Mouse (Mus musculus): Measurements from ENCODE around the gene Celsr1. TPM values are rescaled to one million over a fixed set of nuclear protein-coding genes. Genes with fewer than 3 reads are reported as not detected.

The Celsr1 gene
- polyA plus RNA-seq, 1 experiment from 2014 or later = 3.4 TPM

- Histone ChIP-seq H3K36me3 (no peaks in the 10 kb centered on the region), H3K4me3 (no peak overlapping the region), H3K4me1 (peaks cover 43% of the 10 kb centered on the region), H3K27ac (replicated peaks) (no peak overlapping the region), H3K9me3 (replicated peaks) (no peaks in the 10 kb centered on the region), H3K27me3 (ENCODE audit: low read depth, poor library complexity, severe bottlenecking) (no peaks in the 10 kb centered on the region)
- no peak for DNase-seq (ENCODE audit: low spot score)
- 93% methylated on average over 16 of the region's 16 CpGs for WGBS
Observed at GRCm38 (mm10) chr15:86074171-86074937, 40.8 kb upstream of the Celsr1 start.

DNA sequence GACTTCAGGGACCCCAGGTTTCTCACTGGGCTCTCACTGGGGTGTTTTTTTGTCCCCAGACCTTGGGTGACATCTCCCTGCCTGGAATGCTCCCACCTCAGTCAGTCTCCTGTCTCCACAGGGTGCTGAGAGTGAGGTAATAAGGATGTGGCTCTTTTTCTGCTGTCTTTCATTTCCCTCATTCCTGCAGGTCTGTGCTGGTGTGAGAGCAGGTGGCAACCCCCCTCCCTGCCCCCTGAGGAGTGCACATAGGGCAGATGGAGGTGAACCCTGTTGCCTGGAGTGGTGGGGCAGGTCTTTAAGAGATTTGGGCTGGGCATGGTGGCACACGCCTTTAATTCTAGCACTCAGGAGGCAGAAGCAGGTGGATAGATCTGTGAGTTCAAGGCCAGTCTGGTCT lies 37.6 kb upstream of the Celsr1 start:
- H3K27me3 ChIP-seq (ENCODE audit: low read depth, poor library complexity, severe bottlenecking) = no peaks in the 10 kb centered on the region
- no peak overlapping the region for H3K4me3 ChIP-seq
- peaks cover 49% of the 10 kb centered on the region for H3K4me1 ChIP-seq
- DNase-seq (ENCODE audit: low spot score) = no peak
- H3K9me3 ChIP-seq (replicated peaks) = no peaks in the 10 kb centered on the region
- 79% methylated on average over 1 of the region's 1 CpGs for WGBS
- H3K36me3 ChIP-seq = no peaks in the 10 kb centered on the region
- no peak overlapping the region for H3K27ac ChIP-seq (replicated peaks)

DNA sequence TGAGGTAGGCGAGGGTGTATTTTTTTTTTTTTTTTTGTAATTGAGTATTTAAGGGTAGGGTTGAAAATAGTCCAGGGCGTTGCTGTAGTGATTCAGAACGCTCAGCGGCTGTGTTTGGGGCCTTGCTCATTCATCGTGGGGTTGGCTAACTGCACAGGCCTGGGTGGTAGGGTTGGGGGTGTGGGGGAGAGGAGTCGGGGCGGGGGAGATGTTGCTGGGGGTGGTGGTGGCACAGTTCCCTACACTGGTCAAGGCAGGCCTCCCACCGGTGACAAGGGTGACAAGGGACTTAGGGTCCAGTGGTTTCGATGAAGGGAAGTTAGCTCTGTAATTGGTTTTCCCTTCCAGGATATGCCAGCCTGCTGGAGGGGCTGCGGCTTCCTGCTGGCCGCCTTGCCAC lies 36.8 kb upstream of the Celsr1 start:
- no peak for DNase-seq (ENCODE audit: low spot score)
- Histone ChIP-seq H3K27me3 (ENCODE audit: low read depth, poor library complexity, severe bottlenecking) (no peaks in the 10 kb centered on the region), H3K27ac (replicated peaks) (peak overlapping the region; percentile 25; the same call in 1 of the 2 replicates), H3K36me3 (peaks cover 6% of the 10 kb centered on the region), H3K4me1 (peaks cover 46% of the 10 kb centered on the region), H3K4me3 (no peak overlapping the region), H3K9me3 (replicated peaks) (no peaks in the 10 kb centered on the region; the same call in 1 of the 2 replicates)
- 64% methylated on average over 11 of the region's 11 CpGs for WGBS

DNA sequence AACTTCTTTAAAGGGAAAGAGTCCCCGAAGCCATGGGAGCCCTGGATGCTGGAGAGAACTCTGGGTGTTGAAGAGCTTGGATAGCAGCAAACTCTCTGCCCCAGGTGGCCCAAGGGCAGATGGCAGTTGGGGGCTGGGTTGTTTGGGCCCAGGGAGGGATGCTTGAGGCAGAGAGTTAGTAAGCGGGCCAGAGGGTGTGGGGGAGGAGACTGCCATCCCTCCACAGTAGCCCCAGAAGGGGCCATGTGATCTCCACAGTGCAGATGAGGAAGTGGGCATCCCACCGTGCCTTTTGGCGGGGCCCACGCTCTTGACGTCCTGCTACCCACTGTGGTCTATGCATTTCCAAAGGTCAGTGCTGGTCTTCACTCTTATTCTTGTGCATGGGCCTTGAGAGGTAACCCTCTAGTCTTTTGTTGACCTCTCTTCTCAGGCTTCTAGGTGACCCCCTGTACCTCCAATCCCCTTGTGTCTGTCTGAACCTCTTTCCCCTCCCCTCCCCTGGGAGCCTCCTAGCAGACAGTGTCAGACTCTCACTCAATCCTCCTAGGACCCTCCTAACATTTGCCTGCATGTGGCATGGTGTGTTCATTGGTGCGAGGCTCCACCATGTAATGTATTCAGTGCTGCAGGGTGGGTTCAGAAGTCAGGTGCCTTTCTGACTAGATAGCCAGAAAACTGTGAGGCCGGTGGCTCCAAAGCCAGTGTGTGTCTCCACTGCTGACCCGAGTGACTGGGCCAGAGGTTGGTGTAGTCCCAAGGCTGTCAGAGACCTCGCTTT lies 35.6 kb upstream of the Celsr1 start:
- peaks cover 44% of the 10 kb centered on the region for H3K4me1 ChIP-seq
- no peak overlapping the region for H3K27ac ChIP-seq (replicated peaks)
- no peak overlapping the region for H3K4me3 ChIP-seq
- WGBS = 81% methylated on average over 10 of the region's 10 CpGs
- H3K27me3 ChIP-seq (ENCODE audit: low read depth, poor library complexity, severe bottlenecking) = no peaks in the 10 kb centered on the region
- peaks cover 6% of the 10 kb centered on the region for H3K36me3 ChIP-seq
- H3K9me3 ChIP-seq (replicated peaks) = no peaks in the 10 kb centered on the region; the same call in 1 of the 2 replicates
- no peak for DNase-seq (ENCODE audit: low spot score)

- H3K4me3 ChIP-seq = no peak overlapping the region
- H3K27ac ChIP-seq (replicated peaks) = no peak overlapping the region
- H3K36me3 ChIP-seq = peaks cover 8% of the 10 kb centered on the region
- H3K4me1 ChIP-seq = peaks cover 44% of the 10 kb centered on the region
- H3K9me3 ChIP-seq (replicated peaks) = no peaks in the 10 kb centered on the region; the same call in 1 of the 2 replicates
- H3K27me3 ChIP-seq (ENCODE audit: low read depth, poor library complexity, severe bottlenecking) = no peaks in the 10 kb centered on the region
- 96% methylated on average over 4 of the region's 4 CpGs for WGBS
- no peak for DNase-seq (ENCODE audit: low spot score)
Observed at GRCm38 (mm10) chr15:86067941-86068495, 34.4 kb upstream of the Celsr1 start.

- H3K9me3 ChIP-seq (replicated peaks) = no peaks in the 10 kb centered on the region; the same call in 1 of the 2 replicates
- no peak overlapping the region for H3K27ac ChIP-seq (replicated peaks)
- H3K36me3 ChIP-seq = peaks cover 8% of the 10 kb centered on the region
- DNase-seq (ENCODE audit: low spot score) = no peak
- no peaks in the 10 kb centered on the region for H3K27me3 ChIP-seq (ENCODE audit: low read depth, poor library complexity, severe bottlenecking)
- WGBS = 67% methylated on average over 6 of the region's 6 CpGs
- H3K4me1 ChIP-seq = peaks cover 44% of the 10 kb centered on the region
- H3K4me3 ChIP-seq = no peak overlapping the region
Observed at GRCm38 (mm10) chr15:86067581-86067910, 34.0 kb upstream of the Celsr1 start.

GRCm38 (mm10) chr15:86066836-86067580 lies 33.4 kb upstream of the Celsr1 start:
- 85% methylated on average over 14 of the region's 14 CpGs for WGBS
- Histone ChIP-seq H3K9me3 (replicated peaks) (no peaks in the 10 kb centered on the region; the same call in 1 of the 2 replicates), H3K36me3 (peaks cover 8% of the 10 kb centered on the region), H3K27me3 (ENCODE audit: low read depth, poor library complexity, severe bottlenecking) (no peaks in the 10 kb centered on the region), H3K27ac (replicated peaks) (no peak overlapping the region), H3K4me3 (no peak overlapping the region), H3K4me1 (peaks cover 44% of the 10 kb centered on the region)
- no peak for DNase-seq (ENCODE audit: low spot score)

GRCm38 (mm10) chr15:86065367-86065766 lies 31.8 kb upstream of the Celsr1 start:
- Histone ChIP-seq H3K9me3 (replicated peaks) (no peaks in the 10 kb centered on the region; the same call in 1 of the 2 replicates), H3K27ac (replicated peaks) (no peak overlapping the region), H3K4me3 (no peak overlapping the region), H3K4me1 (peaks cover 54% of the 10 kb centered on the region), H3K36me3 (peaks cover 8% of the 10 kb centered on the region), H3K27me3 (ENCODE audit: low read depth, poor library complexity, severe bottlenecking) (no peaks in the 10 kb centered on the region)
- no peak for DNase-seq (ENCODE audit: low spot score)
- WGBS = 88% methylated on average over 4 of the region's 4 CpGs

DNA sequence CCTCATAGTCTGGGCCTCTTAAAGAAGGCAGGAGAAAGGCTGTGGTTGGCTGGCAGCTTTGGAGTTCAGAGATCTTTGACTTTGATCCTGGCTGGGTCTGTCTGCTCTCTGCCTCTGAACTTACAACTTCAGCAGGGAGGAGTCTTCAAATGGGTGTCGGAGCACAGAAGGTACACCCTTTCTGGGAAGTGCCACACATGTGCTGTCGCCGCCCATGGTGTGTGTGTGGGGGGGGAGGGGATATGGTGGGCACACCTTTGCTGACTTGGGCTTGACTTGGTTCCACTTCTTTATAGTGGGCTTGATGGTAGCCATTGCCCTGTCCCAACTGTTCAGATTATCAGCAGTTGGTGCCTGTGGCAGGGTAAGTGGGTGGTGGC lies 31.3 kb upstream of the Celsr1 start:
- 96% methylated on average over 3 of the region's 3 CpGs for WGBS
- Histone ChIP-seq H3K9me3 (replicated peaks) (no peaks in the 10 kb centered on the region; the same call in 1 of the 2 replicates), H3K27me3 (ENCODE audit: low read depth, poor library complexity, severe bottlenecking) (no peaks in the 10 kb centered on the region), H3K4me1 (peaks cover 54% of the 10 kb centered on the region), H3K36me3 (peaks cover 8% of the 10 kb centered on the region), H3K4me3 (no peak overlapping the region), H3K27ac (replicated peaks) (no peak overlapping the region)
- no peak for DNase-seq (ENCODE audit: low spot score)

- WGBS = 84% methylated on average over 8 of the region's 8 CpGs
- Histone ChIP-seq H3K27me3 (ENCODE audit: low read depth, poor library complexity, severe bottlenecking) (no peaks in the 10 kb centered on the region), H3K36me3 (peaks cover 8% of the 10 kb centered on the region), H3K4me3 (no peak overlapping the region), H3K4me1 (peaks cover 54% of the 10 kb centered on the region), H3K9me3 (replicated peaks) (no peaks in the 10 kb centered on the region; the same call in 1 of the 2 replicates), H3K27ac (replicated peaks) (no peak overlapping the region)
- DNase-seq (ENCODE audit: low spot score) = no peak
Observed at GRCm38 (mm10) chr15:86064191-86064849, 30.7 kb upstream of the Celsr1 start.

GRCm38 (mm10) chr15:86061848-86062481 lies 28.4 kb upstream of the Celsr1 start:
- H3K27me3 ChIP-seq (ENCODE audit: low read depth, poor library complexity, severe bottlenecking) = peaks cover 5% of the 10 kb centered on the region; the same call in 1 of the 2 replicates
- peaks cover 50% of the 10 kb centered on the region for H3K4me1 ChIP-seq
- 83% methylated on average over 6 of the region's 6 CpGs for WGBS
- no peaks in the 10 kb centered on the region; the same call in 1 of the 2 replicates for H3K9me3 ChIP-seq (replicated peaks)
- H3K36me3 ChIP-seq = peaks cover 8% of the 10 kb centered on the region
- DNase-seq (ENCODE audit: low spot score) = no peak
- no peak overlapping the region for H3K27ac ChIP-seq (replicated peaks)
- no peak overlapping the region for H3K4me3 ChIP-seq
